Mouse (Mus musculus) liver, embryonic 11.5 days (tissue): ENCODE results near the gene Kcna3. TPM values are rescaled to one million over a fixed set of nuclear protein-coding genes. Genes with fewer than 3 reads are reported as not detected.

Experiments
- ATAC-seq: fragments of 200-750 bp; cut with Nextera tagmentation; replicated peaks from 2 replicates; pipeline ENCODE4 v1.8.0; 2017; ENCODE audit warnings: moderate number of reproducible peaks, mild to moderate bottlenecking, moderate TSS enrichment, moderate library complexity; ENCODE audit not compliant: low FRiP score
- DNase-seq: peaks from one replicate; pipeline ENCODE4 v3.0.0-alpha.2; 2017; ENCODE audit warnings: low spot score
- H3K27ac ChIP-seq: fragments of 300-500 bp; sonication (generic); 2 replicates; pipeline ENCODE4 v1.5.1; 2014; ENCODE audit warnings: mild to moderate bottlenecking, low read depth, low read length, control low read depth
- H3K27me3 ChIP-seq: fragments of 300-500 bp; sonication (generic); replicated peaks from 2 replicates; pipeline ENCODE4 v1.6.1; 2014; ENCODE audit warnings: low read length, mixed read lengths; ENCODE audit not compliant: control insufficient read depth, insufficient read depth
- H3K36me3 ChIP-seq: fragments of 300-500 bp; sonication (generic); 2 replicates; pipeline ENCODE4 v1.6.1; 2014; ENCODE audit warnings: mild to moderate bottlenecking, low read length, moderate library complexity, mixed read lengths; ENCODE audit not compliant: control insufficient read depth, insufficient read depth
- H3K4me1 ChIP-seq: fragments of 300-500 bp; sonication (generic); replicated peaks from 2 replicates; pipeline ENCODE4 v1.6.1; 2014; ENCODE audit warnings: low read length, mixed read lengths; ENCODE audit not compliant: control insufficient read depth, insufficient read depth
- H3K4me2 ChIP-seq: fragments of 300-500 bp; sonication (generic); 2 replicates; pipeline ENCODE4 v1.6.1; 2014; ENCODE audit warnings: mild to moderate bottlenecking, control low read depth, moderate library complexity
- H3K4me3 ChIP-seq: fragments of 300-500 bp; sonication (generic); 2 replicates; pipeline ENCODE4 v1.5.1; 2014; ENCODE audit warnings: low read depth, low read length, control low read depth
- H3K9ac ChIP-seq: fragments of 300-500 bp; sonication (generic); 2 replicates; pipeline ENCODE4 v1.6.1; 2014; ENCODE audit warnings: low read depth, low read length, control low read depth
- H3K9me3 ChIP-seq: fragments of 300-500 bp; sonication (generic); 2 replicates; pipeline ENCODE4 v1.6.1; 2016; ENCODE audit warnings: low read length, inconsistent platforms, mixed read lengths; ENCODE audit not compliant: control insufficient read depth
- WGBS: fragments of 180-500 bp; shearing (Covaris S2); extraction: QIAGEN DNeasy Blood & Tissue Kit; methylation state at CpG from one replicate; pipeline ENCODE4 v1.1.7; 2014; 5-methylcytosine and 5-hydroxymethylcytosine counted together
- polyA plus RNA-seq: library from polyadenylated mRNA; unstranded; fragments of >200 nt; fragmentation: Nextera tagmentation; extraction: Ambion mirVana; gene quantifications from 2 replicates; pipeline ENCODE4 v1.2.1, GENCODE M21; 2014

Kcna3 gene
- polyA plus RNA-seq, 1 experiment from 2014 or later: 3.4 TPM

- H3K36me3 ChIP-seq: no peaks in the 10 kb centered on the region
- WGBS: 81% methylated on average over 1 of the region's 1 CpGs
- ATAC-seq: no peak
- no peaks in the 10 kb centered on the region for H3K27me3 ChIP-seq
- no peak overlapping the region for H3K4me3 ChIP-seq
- no peak overlapping the region for H3K27ac ChIP-seq
- H3K9ac ChIP-seq: no peak overlapping the region
- H3K4me2 ChIP-seq: no peak overlapping the region
- H3K4me1 ChIP-seq: no peaks in the 10 kb centered on the region
- DNase-seq: no peak
- no peaks in the 10 kb centered on the region for H3K9me3 ChIP-seq
These were observed 39.7 kb downstream of the Kcna3 start for GRCm38 (mm10) chr3:107075705-107076104.

GRCm38 (mm10) chr3:107076658-107077057 is 40.7 kb downstream of the Kcna3 start:
- ATAC-seq (no peak), DNase-seq (no peak)
- Histone ChIP-seq H3K27me3 (no peaks in the 10 kb centered on the region), H3K4me2 (no peak overlapping the region), H3K9me3 (no peaks in the 10 kb centered on the region), H3K4me3 (no peak overlapping the region), H3K9ac (no peak overlapping the region), H3K27ac (no peak overlapping the region), H3K4me1 (no peaks in the 10 kb centered on the region), H3K36me3 (no peaks in the 10 kb centered on the region)
- 50% methylated on average over 3 of the region's 3 CpGs for WGBS

GRCm38 (mm10) chr3:107077101-107077500 is 41.1 kb downstream of the Kcna3 start:
- H3K27me3 ChIP-seq: no peaks in the 10 kb centered on the region
- DNase-seq (no peak), ATAC-seq (no peak)
- H3K27ac ChIP-seq: no peak overlapping the region
- H3K4me3 ChIP-seq: no peak overlapping the region
- H3K9me3 ChIP-seq: no peaks in the 10 kb centered on the region
- H3K36me3 ChIP-seq: no peaks in the 10 kb centered on the region
- WGBS: 71% methylated on average over 2 of the region's 2 CpGs
- no peaks in the 10 kb centered on the region for H3K4me1 ChIP-seq
- H3K9ac ChIP-seq: no peak overlapping the region
- no peak overlapping the region for H3K4me2 ChIP-seq

- Histone ChIP-seq H3K4me3 (no peak overlapping the region), H3K36me3 (no peaks in the 10 kb centered on the region), H3K9ac (no peak overlapping the region), H3K27me3 (no peaks in the 10 kb centered on the region), H3K27ac (no peak overlapping the region), H3K4me1 (no peaks in the 10 kb centered on the region), H3K9me3 (no peaks in the 10 kb centered on the region), H3K4me2 (no peak overlapping the region)
- DNase-seq (no peak), ATAC-seq (no peak)
- WGBS: 66% methylated on average over 3 of the region's 3 CpGs
These were observed 44.8 kb downstream of the Kcna3 start for GRCm38 (mm10) chr3:107080803-107081202.

GRCm38 (mm10) chr3:107081227-107081626 is 45.3 kb downstream of the Kcna3 start:
- Histone ChIP-seq H3K9me3 (no peaks in the 10 kb centered on the region), H3K4me3 (no peak overlapping the region), H3K9ac (no peak overlapping the region), H3K27me3 (no peaks in the 10 kb centered on the region), H3K36me3 (no peaks in the 10 kb centered on the region), H3K4me1 (no peaks in the 10 kb centered on the region), H3K27ac (no peak overlapping the region), H3K4me2 (no peak overlapping the region)
- 28% methylated on average over 3 of the region's 3 CpGs for WGBS
- no peak for ATAC-seq
- no peak for DNase-seq

GRCm38 (mm10) chr3:107084586-107084985 is 48.6 kb downstream of the Kcna3 start:
- DNase-seq (no peak), ATAC-seq (no peak)
- 74% methylated on average over 3 of the region's 3 CpGs for WGBS
- H3K4me2 ChIP-seq: no peak overlapping the region
- H3K4me3 ChIP-seq: no peak overlapping the region
- H3K27ac ChIP-seq: no peak overlapping the region
- no peaks in the 10 kb centered on the region for H3K36me3 ChIP-seq
- no peaks in the 10 kb centered on the region for H3K27me3 ChIP-seq
- H3K4me1 ChIP-seq: no peaks in the 10 kb centered on the region
- H3K9me3 ChIP-seq: no peaks in the 10 kb centered on the region
- H3K9ac ChIP-seq: no peak overlapping the region

- no peak overlapping the region for H3K4me3 ChIP-seq
- 81% methylated on average over 4 of the region's 4 CpGs for WGBS
- no peaks in the 10 kb centered on the region for H3K9me3 ChIP-seq
- H3K27me3 ChIP-seq: no peaks in the 10 kb centered on the region
- no peak overlapping the region for H3K4me2 ChIP-seq
- H3K4me1 ChIP-seq: no peaks in the 10 kb centered on the region
- no peak for DNase-seq
- no peak overlapping the region for H3K27ac ChIP-seq
- no peaks in the 10 kb centered on the region for H3K36me3 ChIP-seq
- no peak for ATAC-seq
- no peak overlapping the region for H3K9ac ChIP-seq
These were observed 51.4 kb downstream of the Kcna3 start for GRCm38 (mm10) chr3:107087410-107087809.

Other genes with a start within 250 kb of the Kcna3 start
- 14.5 and 15.2 TPM in 2 replicates for gene Cd53, start 246.0 kb upstream of the Kcna3 start, polyA plus RNA-seq
- gene Olfr266, start 209.9 kb upstream of the Kcna3 start, polyA plus RNA-seq: not detected in 2 replicates
- 0.05 and 0.08 TPM in 2 replicates for gene Kcna2, start 65.0 kb downstream of the Kcna3 start, polyA plus RNA-seq
- not detected in 2 replicates for gene Kcna10, start 146.9 kb downstream of the Kcna3 start, polyA plus RNA-seq
- 0.14 and 0.27 TPM in 2 replicates for gene Cym, start 185.6 kb downstream of the Kcna3 start, polyA plus RNA-seq
- not detected in 2 replicates for gene A630076J17Rik, start 194.4 kb downstream of the Kcna3 start, polyA plus RNA-seq
- gene Prok1, start 203.5 kb downstream of the Kcna3 start, polyA plus RNA-seq: not detected in 2 replicates
- gene Lamtor5, start 242.7 kb downstream of the Kcna3 start, polyA plus RNA-seq: 172 and 185 TPM in 2 replicates